Mouse (Mus musculus) lung, adult 18-20 months (tissue): ENCODE data around the gene Dbx1.
A peak's percentile ranks its signal among the peaks of the same experiment; 100 is the strongest.

Experiments
- DNase-seq, 2 experiments: peaks; one replicate each; pipeline ENCODE4 v3.0.0; 2022; ENCODE audit warnings: mixed read lengths in 2 of 2

Gene Dbx1

DNA sequence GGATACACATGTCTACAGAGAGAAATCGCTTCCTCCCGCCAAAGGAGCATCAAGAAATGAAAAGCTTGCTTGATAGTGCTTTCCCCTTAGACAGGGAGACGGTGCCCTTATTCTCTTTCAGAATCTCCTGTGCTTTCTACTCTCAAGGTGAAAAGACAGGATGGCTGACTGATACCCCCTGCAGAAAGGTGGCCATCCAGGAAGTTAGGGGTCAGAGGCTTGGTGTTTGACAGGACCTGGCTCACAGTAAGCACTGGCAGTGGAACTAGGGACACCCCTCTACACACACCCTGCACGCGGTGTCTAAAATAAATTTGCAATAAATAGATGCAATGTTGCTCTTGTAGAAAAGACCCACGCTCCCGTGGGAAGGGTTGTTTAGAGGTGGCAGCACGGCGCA lies 4.8 kb downstream of the Dbx1 start:
- DNase-seq, result no peak

DNA sequence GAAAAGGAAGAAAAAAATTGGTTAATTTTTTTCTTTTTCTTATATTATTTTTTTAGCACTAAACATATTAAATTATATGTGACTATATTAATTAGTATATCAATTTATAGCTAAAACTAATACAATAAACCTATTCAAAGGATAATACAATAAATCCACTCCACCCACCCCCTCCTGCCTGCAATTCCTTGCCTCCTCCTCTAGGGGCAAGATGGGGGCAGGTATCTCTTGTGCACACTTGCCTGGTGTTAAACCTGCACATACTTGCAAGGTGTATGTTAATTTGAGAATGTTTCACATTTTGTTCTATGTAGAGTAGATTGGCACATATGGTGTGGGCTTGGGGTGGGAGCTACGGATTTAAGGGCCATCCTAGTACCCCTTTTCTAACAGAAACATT lies 16.5 kb downstream of the Dbx1 start:
- DNase-seq, result no peak

DNA sequence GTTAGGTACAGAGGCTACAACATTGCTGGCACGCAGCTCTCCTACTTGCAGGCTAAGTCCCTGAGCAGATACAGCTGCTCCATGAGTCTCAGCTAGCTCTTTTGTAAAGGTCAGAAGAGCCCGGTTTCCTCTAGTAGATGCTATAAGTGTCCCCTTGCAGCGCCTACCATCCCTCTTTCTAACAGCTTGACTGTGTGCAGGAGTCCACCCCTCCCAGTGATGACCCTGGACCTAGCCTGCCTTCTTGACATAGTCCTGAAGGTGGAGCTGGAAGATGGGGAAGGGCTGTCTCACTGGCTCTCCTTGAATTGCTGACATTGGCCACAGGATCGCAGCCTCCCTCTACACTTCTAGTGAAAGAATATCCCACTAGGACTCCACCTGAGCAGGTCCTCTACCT lies 19.6 kb downstream of the Dbx1 start:
- no peak for DNase-seq

DNA sequence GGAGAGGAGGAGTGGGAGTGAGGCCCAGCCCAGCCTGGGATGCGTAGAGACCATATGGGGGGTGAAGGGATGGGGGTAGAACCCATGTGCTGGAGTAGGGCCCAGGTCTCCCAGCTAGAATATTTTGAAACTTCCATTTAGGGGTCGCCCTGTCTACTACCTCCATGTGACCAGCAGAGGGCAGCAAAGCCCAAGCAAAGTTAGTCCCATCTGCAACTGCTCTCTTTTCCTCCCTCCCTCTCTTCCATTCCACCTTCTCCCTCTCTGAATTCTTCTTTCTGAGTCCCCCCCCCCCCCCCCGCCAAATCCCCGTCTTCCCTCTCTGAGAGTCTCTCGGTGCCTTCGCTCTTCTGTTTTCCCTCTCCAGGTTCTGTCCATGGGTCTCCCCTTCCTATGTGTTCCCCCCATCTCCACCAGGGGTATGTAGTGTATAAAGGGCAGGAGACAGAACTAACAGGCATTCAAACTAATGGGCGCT lies 20.4 kb downstream of the Dbx1 start:
- DNase-seq, result peak in 1 of 2 experiments; percentile 46

DNA sequence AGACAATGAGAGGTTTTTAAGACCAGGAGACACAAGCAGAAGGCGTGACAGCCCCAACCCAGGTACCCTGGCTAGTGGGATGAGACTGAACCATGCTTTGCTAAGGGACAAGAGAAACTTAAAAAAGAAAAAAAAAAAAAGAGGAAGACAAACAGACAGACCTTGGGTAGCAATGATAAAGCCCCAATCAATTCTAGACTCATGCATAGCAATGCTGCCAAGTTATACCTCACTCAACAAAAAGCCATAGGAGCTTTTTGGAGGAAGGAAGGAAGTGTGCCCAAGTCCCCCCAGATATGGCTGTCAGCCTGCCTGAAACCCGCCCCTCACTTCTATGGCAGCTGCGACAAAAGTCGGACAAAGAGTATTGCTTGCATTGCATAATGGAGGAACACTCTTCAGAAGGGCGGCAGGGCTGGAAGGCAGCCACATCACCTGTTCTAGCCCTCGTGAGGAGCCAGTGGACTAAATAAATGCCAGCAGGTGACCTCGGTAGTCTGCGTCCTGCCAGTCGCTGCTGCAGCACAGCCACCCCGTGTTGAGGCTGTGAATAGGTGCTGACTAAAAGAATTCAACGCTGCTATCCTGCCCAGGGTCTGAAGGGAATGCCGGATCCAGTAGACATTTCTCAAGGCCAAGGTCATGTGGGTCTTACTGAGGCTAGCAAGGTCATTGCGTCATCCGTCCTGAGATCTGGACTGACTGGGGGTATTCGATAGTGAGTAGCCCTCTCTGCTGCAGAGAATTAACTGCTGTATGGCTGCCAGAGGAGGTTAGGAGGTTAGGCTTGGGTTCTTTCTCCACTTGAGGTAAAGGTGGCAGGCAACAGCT lies 31.5 kb downstream of the Dbx1 start:
- DNase-seq, result peak; percentile 78 to 80

DNA sequence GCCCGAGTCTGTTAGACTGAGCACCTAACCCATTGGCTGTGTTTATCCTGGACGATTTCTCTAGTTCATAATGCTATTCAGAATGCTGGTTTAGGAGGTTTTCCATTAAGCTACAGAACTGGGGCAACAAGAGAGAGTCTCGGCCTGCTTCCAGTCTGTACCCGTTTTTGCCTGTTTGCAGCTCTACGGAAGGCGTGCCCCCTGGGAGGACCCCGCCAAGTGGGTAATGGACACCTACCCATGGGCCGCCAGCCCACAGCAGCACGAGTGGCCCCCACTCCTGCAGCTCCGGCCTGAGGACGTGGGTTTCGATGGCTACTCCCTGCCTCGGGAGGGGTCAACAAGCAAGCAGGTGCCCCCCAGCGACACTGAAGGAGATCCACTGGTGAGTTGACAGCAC lies 32.4 kb downstream of the Dbx1 start:
- DNase-seq, result no peak

DNA sequence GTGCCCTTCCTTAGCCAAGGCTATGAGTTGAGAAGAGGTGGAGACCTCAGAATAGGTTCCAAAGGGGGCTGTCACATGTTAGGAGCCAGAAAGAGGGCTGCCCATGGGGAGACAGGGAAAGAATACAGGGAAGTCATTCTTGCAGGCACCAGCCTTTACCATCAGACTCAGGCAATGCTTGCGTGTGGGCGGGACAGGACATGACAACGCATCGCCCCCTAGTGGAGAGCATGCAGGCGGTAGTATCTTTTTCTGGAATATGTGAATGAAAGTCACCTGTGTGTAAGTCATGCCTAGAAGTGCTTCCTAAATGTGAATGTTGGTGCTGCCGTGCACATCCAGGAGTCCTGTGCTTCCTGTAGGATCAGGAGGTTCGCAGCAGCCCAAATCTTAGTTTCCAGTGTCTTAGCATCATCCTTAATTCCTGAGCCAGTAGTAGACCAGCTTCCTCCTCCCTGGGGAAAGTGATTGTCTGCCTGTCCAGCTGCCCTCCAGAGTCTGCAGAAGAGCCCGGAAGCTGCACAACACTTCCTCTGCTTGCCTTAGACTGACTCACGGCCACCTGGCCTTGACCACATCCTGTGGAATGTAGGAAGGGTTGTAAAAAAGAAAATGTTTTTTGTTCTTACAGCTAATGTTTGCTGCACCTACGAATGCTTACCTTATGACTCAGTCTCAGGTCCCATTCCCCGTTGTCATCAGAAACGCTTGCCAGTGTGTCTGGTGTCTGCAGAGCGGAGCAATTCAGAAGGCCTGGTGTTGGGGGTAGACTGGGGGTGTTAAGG lies 35.3 kb downstream of the Dbx1 start:
- peak; percentile 50 to 68 for DNase-seq

DNA sequence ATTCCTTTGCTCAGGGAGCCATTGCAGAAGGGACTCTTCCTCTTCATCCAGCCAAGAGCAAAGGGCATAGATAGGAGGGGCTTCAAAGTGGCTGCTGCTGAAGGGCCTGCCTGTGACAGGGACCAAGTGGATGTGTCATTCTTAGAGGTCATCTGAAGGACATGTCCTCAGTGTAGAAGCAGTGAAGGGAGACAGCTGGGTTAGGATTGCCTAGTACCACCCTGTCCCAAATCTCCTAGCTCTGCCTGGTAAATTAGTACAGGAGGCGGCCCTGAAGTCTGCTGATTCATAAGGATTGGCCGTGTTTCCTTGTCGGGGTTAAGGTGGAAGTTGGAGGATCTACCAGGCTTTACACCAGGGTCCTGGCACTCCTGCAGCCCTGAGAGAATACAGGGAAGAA lies 36.7 kb downstream of the Dbx1 start:
- DNase-seq, result no peak

DNA sequence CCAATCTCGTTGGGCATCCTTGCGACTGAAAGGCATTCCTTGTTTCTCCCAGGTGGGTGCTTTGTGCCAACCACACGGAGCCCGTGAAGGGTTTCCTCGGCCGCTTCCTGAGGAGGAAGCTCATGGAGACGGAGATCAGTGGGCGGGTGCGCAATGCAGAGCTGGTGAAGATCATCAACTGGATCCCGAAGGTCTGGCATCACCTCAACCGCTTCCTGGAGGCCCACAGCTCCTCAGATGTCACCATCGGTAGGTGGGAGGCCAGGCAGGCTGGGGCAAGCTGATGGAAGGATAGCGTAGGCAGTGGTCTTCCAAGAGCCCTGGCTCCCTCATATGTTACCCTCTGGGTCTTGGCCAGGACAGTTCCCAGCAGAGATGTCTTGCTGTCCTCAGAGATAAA lies 38.4 kb downstream of the Dbx1 start:
- no peak for DNase-seq

DNA sequence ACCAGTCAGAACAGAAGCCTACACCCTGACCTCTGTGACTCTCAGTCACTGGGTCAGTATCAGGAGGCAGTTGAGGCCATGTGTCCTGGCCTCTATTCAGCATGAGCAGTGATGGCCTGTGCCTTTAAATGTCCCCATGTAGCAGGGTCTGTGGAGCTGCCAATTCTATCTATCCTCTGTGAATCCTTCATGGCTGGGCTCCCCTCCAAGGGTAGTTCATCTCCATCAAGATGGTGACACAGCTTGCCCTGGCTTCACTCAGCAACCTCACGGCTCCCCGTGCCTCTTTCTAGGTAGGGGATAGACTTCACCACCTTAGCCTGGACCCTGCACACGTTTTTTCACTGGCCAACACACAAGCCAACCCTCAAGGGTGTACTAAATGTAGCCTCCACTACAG lies 38.9 kb downstream of the Dbx1 start:
- DNase-seq, result no peak

DNA sequence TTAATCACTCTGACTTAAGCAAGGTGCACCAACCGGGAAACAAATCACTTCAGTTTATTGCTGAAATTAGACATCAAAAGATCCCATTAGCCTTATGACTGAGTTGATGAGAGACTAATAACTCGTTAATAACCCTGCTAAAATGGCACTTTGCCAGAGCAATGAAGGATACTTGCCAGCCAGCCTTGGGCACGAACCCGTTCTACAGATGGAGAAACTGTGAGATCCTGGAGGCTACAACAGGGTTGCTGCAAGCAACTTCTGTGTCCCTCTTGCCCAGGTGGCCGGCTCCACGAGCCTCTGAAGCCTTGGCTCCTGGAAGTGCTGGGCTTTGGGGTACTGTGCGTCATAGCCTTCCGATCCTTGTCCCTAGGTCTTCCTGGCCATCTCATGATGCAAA lies 47.0 kb downstream of the Dbx1 start:
- no peak for DNase-seq

DNA sequence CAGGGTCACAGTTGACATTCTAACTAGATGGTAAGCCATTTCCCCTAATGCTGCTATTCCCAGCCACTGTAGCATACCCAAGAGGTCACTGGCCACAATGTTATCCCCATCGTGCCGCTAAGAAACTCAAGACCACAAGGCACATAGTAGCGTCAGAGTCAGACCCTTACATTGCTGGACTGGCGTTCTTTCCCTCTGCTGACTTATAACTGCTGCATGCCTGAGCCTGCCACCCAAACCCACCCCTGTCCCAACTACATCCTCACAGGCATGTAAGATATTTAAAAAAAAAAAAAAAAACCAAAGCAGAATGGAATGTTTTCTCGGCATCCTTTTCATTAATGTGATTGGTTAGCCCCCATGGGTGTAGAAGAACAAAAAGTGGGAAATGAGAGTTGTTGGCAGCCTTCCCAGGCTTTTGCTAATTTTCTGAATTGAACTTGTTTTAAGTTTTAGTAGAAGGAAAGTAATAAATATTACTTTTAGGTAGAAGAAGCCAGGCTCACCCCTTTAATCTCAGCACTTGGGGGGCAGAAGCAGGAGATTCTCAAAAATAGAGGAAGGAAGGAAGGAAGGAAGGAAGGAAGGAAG lies 50.0 kb downstream of the Dbx1 start:
- no peak for DNase-seq

DNA sequence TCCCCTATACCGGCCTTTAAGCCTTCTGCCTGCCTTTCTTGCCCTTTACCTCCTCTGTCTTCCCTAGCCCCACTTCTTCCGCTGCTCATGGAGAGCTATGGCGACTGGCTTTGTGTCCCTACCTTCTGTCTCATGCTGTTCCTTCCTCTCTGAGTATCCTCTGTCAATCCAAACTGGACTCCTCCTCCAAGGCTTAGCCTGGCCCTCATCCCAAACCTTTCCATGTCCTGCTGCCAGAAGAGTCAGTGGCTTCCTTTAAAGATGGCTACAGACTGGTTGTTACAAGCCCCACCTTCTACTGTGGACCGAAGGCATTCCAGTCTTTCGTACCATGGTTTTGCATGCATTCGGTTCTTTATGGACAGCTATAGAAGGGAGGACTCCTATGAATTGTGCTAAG lies 53.5 kb downstream of the Dbx1 start:
- no peak for DNase-seq

DNA sequence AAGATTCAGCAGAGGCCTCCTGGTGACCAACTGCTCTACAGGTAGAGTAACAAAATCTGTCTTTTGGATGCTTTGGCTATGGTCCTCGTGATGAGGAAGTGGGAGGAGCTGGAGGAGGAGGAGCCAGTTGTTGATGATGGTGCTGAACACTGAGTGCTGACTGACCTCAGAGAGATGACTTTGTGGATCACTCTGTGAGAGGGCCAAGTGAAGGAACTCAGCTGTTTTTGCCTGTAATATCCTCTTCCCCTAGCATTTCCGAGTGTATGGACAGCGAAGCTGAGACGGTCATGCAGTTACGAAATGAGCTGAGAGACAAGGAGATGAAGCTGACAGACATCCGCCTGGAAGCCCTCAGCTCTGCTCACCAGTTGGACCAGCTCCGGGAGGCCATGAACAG lies 54.1 kb downstream of the Dbx1 start:
- DNase-seq, result peak in 1 of 2 experiments; percentile 20

DNA sequence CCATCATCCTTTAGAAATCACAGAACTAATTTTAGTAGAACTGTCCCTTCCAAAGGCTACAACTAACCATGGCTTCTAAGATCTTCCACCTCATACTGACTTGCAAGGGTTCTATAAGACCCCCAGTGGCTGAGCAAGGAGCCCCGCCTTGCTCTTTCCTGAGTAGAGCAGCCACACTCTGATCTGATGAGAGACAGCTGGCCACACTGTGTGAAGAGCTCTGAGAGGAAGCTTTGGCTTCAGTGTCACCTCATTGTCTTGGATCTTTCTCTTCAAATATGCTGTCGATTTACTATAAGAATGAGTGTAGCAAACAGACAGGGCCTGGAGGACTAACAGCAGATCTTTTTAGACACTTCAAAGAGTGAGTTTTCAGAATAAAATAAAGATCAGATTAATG lies 54.7 kb downstream of the Dbx1 start:
- no peak for DNase-seq
